Mouse (Mus musculus) CH12.LX (cell line): Measurements from ENCODE around the gene Olfr1224-ps1.

ENCODE experiments used
- CHD2 ChIP-seq: IDR thresholded peaks from 2 replicates; pipeline ENCODE4 v1.6.1; 2011; ENCODE audit warnings: low read length, improper control_type of control experiment
- E2F4 ChIP-seq: IDR thresholded peaks from 2 replicates; pipeline ENCODE4 v1.6.1; 2011; ENCODE audit warnings: low read depth, low read length, improper control_type of control experiment; ENCODE audit not compliant: insufficient replicate concordance
- POLR2A ChIP-seq: IDR thresholded peaks from 2 replicates; pipeline ENCODE4 v1.6.1; 2011; ENCODE audit warnings: low read depth, mild to moderate bottlenecking, improper control_type of control experiment, low read length
- SIN3A ChIP-seq: IDR thresholded peaks from 2 replicates; pipeline ENCODE4 v1.6.1; 2012; ENCODE audit warnings: low read length, improper control_type of control experiment, inconsistent platforms
- TCF12 ChIP-seq: IDR thresholded peaks from 2 replicates; pipeline ENCODE4 v1.6.1; 2014; ENCODE audit warnings: low read depth, mild to moderate bottlenecking, inconsistent platforms, low read length, improper control_type of control experiment
- UBTF ChIP-seq: IDR thresholded peaks from 2 replicates; pipeline ENCODE4 v1.6.1; 2012; ENCODE audit warnings: low read depth, mild to moderate bottlenecking, inconsistent platforms, low read length, improper control_type of control experiment, moderate library complexity

DNA sequence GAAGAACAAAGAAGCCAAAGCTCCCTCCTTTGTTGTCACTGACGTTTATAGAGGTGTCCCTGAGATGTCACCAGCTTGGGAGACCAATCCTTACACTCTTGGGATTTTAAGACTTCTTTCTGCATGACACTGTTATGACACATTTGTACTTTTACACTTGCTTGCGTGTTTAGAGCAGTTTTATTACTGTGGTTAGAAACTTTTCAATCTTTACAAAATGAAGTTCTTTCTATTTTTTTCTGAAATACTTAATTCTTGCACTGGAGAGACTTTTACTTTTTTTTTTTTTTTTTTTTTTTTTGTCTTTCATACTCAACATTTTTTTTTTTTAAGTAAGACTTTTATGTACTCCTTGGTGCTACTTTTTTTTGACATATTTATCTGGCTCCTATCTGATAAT lies 36.1 kb upstream of the Olfr1224-ps1 start, which contains the start of gene Olfr1226:
- no peak for TF ChIP-seq POLR2A
- TF ChIP-seq TCF12, result no peak
- TF ChIP-seq SIN3A, result no peak
- no peak for TF ChIP-seq UBTF
- no peak for TF ChIP-seq CHD2
- no peak for TF ChIP-seq E2F4
